Mouse (Mus musculus) ES-Bruce4 (cell line): ENCODE measurements at regions not wholly inside any gene's neighbourhood (a gene's known extent, or its start where the extent isn't known, plus 50 kb on each side); places are given as distances from the start of the nearest gene placed in this dataset.

Experiments used
- H3K27ac ChIP-seq: 2 replicates; pipeline ENCODE4 v1.5.1; 2012; ENCODE audit warnings: low read length, inconsistent platforms; ENCODE audit not compliant: insufficient read depth
- H3K27me3 ChIP-seq: 2 replicates; pipeline ENCODE4 v1.6.1; 2012; ENCODE audit warnings: mild to moderate bottlenecking, low read length, inconsistent platforms; ENCODE audit not compliant: control insufficient read depth, poor library complexity, insufficient read depth, severe bottlenecking
- H3K36me3 ChIP-seq: 2 replicates; pipeline ENCODE4 v1.6.1; 2012; ENCODE audit warnings: inconsistent platforms, mild to moderate bottlenecking, low read length, moderate library complexity; ENCODE audit not compliant: control insufficient read depth, poor library complexity, insufficient read depth, severe bottlenecking
- H3K4me1 ChIP-seq: one replicate; pipeline ENCODE4 v1.8.1; 2011; ENCODE audit warnings: low read length; ENCODE audit not compliant: control insufficient read depth, insufficient read depth
- H3K4me3 ChIP-seq: 2 replicates; pipeline ENCODE4 v1.5.1; 2011; ENCODE audit warnings: low read depth, mild to moderate bottlenecking, low read length
- H3K9ac ChIP-seq: 2 replicates; pipeline ENCODE4 v1.6.1; 2012; ENCODE audit warnings: low read depth, mild to moderate bottlenecking, inconsistent platforms; ENCODE audit not compliant: poor library complexity, severe bottlenecking
- H3K9me3 ChIP-seq: replicated peaks from 2 replicates; pipeline ENCODE4 v1.6.1; 2012; ENCODE audit warnings: mild to moderate bottlenecking, low read length, inconsistent platforms; ENCODE audit not compliant: control insufficient read depth, poor library complexity, insufficient read depth, severe bottlenecking
- CTCF ChIP-seq: IDR thresholded peaks from one replicate; pipeline ENCODE4 v1.8.1; 2011; ENCODE audit warnings: low read depth, low read length
- EP300 ChIP-seq: IDR thresholded peaks from 2 replicates; pipeline ENCODE4 v1.6.1; 2011; ENCODE audit warnings: low read depth, low read length; ENCODE audit not compliant: insufficient read depth
- POLR2A ChIP-seq: IDR thresholded peaks from one replicate; pipeline ENCODE4 v1.8.1; 2011; ENCODE audit warnings: low read length; ENCODE audit not compliant: insufficient read depth

DNA sequence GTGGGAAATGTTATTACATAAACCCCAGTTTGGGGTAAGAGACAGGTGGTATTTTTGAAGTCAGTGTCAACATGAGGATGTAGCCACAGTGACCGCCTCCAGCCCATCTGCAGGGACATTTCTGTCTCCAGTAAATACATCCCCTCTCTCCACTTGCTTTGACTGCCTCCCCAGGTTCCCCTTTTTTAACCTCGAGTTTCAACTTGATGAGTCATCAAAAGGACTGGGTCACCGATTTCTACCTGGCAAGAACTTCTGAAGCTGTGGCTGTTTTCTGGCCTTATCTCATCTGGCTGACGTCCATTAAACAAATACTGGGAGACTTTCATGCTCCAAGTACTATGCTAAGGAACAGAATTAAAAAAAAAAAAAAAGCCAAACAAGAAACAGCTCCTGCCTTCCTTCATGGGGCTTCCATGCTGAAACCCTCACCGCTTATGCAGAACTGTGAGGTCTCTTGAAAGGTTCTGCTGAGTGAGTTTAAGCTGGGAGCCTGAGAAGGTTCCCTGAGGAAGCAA is 79.1 kb upstream of the Prdm1 start:
- H3K4me3 ChIP-seq = no peak overlapping the region
- H3K27me3 ChIP-seq = no peaks in the 10 kb centered on the region
- H3K4me1 ChIP-seq = no peaks in the 10 kb centered on the region
- no peak for TF ChIP-seq EP300
- TF ChIP-seq POLR2A = no peak
- no peak for TF ChIP-seq CTCF
- H3K9me3 ChIP-seq = no peaks in the 10 kb centered on the region
- H3K9ac ChIP-seq = no peak overlapping the region
- no peaks in the 10 kb centered on the region for H3K36me3 ChIP-seq
- no peak overlapping the region for H3K27ac ChIP-seq

- Histone ChIP-seq H3K27ac (no peak overlapping the region), H3K27me3 (no peaks in the 10 kb centered on the region), H3K4me3 (no peak overlapping the region), H3K4me1 (no peaks in the 10 kb centered on the region), H3K36me3 (no peaks in the 10 kb centered on the region), H3K9me3 (no peaks in the 10 kb centered on the region), H3K9ac (no peak overlapping the region)
- TF ChIP-seq CTCF (no peak), POLR2A (no peak), EP300 (no peak)
Observed at GRCm38 (mm10) chr10:44604512-44604911, 76.2 kb upstream of the Prdm1 start.

DNA sequence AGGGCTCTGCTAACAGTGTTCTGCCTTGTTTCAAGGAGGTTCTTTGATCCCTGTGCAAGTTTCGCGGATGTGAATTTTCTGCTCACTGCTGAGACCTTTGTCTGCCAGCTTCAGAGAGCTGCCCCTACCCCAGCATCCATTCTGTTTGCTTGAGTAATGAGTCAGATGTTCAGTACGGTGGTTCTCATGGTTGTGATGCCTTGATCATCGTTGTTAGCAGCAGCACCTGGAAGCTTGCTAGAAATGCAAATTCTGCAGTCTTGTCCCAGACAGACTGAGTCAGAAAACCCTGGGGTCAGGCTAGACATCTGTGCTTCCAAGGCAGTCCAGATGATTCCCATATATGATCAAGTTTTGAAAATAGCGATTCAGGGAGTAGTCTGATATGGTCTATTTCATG is 75.2 kb upstream of the Prdm1 start:
- Histone ChIP-seq H3K27me3 (no peaks in the 10 kb centered on the region), H3K4me3 (no peak overlapping the region), H3K27ac (no peak overlapping the region), H3K9ac (no peak overlapping the region), H3K36me3 (no peaks in the 10 kb centered on the region), H3K9me3 (no peaks in the 10 kb centered on the region), H3K4me1 (no peaks in the 10 kb centered on the region)
- TF ChIP-seq POLR2A = no peak
- TF ChIP-seq EP300 = no peak
- TF ChIP-seq CTCF = no peak

GRCm38 (mm10) chr10:44601550-44601949 is 73.2 kb upstream of the Prdm1 start:
- Histone ChIP-seq H3K9ac (no peak overlapping the region), H3K36me3 (no peaks in the 10 kb centered on the region), H3K4me1 (no peaks in the 10 kb centered on the region), H3K27me3 (no peaks in the 10 kb centered on the region), H3K27ac (no peak overlapping the region), H3K4me3 (no peak overlapping the region), H3K9me3 (no peaks in the 10 kb centered on the region)
- no peak for TF ChIP-seq CTCF
- no peak for TF ChIP-seq POLR2A
- no peak for TF ChIP-seq EP300

- Histone ChIP-seq H3K27ac (no peak overlapping the region), H3K9ac (no peak overlapping the region), H3K27me3 (no peaks in the 10 kb centered on the region), H3K36me3 (no peaks in the 10 kb centered on the region), H3K9me3 (no peaks in the 10 kb centered on the region), H3K4me3 (no peak overlapping the region), H3K4me1 (no peaks in the 10 kb centered on the region)
- no peak for TF ChIP-seq CTCF
- no peak for TF ChIP-seq EP300
- no peak for TF ChIP-seq POLR2A
Observed at GRCm38 (mm10) chr10:44599964-44600334, 71.6 kb upstream of the Prdm1 start.

DNA sequence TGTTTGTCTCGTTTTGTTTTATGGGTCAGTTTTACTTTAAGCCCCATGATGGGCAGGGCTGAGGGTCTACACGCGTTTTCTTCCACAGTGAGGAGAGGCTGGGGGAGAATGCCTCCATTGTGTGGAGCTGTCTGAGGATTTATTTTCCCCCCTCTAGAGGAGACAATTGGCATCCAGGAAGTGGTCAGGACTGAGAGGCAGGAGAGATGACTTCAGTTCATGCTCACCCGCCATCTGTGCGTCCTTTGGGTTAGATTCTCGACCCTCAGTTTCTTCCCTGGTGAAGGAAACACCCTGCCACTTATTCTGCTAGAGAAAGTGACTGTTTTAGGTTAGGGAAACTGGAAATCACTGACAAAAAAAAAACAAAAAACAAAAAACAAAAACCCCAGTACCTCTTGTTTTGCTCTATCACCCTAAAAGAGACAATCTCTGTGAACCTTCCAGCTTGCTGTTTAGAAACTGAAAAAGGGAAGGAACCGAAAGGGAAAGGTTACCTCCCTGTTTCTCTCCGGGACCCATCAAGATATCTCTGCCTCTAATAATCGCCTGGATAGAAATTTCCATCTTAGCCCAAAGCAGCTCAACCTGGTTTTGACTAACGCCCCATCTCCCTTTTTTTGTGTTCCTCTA is 71.1 kb upstream of the Prdm1 start:
- Histone ChIP-seq H3K9ac (no peak overlapping the region), H3K4me1 (no peaks in the 10 kb centered on the region), H3K36me3 (no peaks in the 10 kb centered on the region), H3K4me3 (no peak overlapping the region), H3K9me3 (no peaks in the 10 kb centered on the region), H3K27me3 (no peaks in the 10 kb centered on the region), H3K27ac (no peak overlapping the region)
- TF ChIP-seq EP300 (no peak), POLR2A (no peak), CTCF (no peak)
